Mouse (Mus musculus) liver, adult 2 months (tissue): ENCODE data around the gene Cenph.

Source experiments
- CTCF ChIP-seq: fragments of 200-500 bp; IDR thresholded peaks from 2 replicates; pipeline ENCODE4 v1.5.1; 2011; ENCODE audit warnings: low read depth, low read length, control low read depth
- POLR2A ChIP-seq: fragments of 200-500 bp; IDR thresholded peaks from 2 replicates; pipeline ENCODE4 v1.6.1; 2011; ENCODE audit warnings: low read length, control low read depth; ENCODE audit not compliant: insufficient read depth; ENCODE audit errors: extremely low read depth

GRCm38 (mm10) chr13:100721656-100722055 is 54.0 kb downstream of the Cenph start:
- TF ChIP-seq CTCF: no peak
- TF ChIP-seq POLR2A: no peak
